ENCODE assay signal across 9 mouse cellular contexts in genomic region chr2:173586118-173586968, GRCm38 (mm10). TPM values are rescaled to one million over a fixed set of nuclear protein-coding genes. Genes with fewer than 3 reads are reported as not detected.
DNase-seq lines count a peak whose midpoint lies in the region; ATAC-seq and TF ChIP-seq lines count a peak whose summit lies in the region.
"Had no signal": no experiment of that assay in that cellular context is flagged by ENCODE, and none has a peak within 500 bp of the region (broad histone marks: within the 10 kb centered on the region; RNA-seq: fewer than 3 reads in every experiment).

No protein-coding gene starts in this region.

- peak; percentile 75 for ATAC-seq in forebrain, embryonic 14.5 days

- peak overlapping the region; percentile 53; the same call in 1 of the 2 replicates for H3K9ac ChIP-seq in ES-E14 (ENCODE audit: insufficient read depth, low read depth, low read length, poor library complexity, severe bottlenecking)
- H3K9ac ChIP-seq in forebrain, embryonic 14.5 days (ENCODE audit: low read length), result peak overlapping the region; percentile 42

- peak; percentile 29 for DNase-seq in ES-E14 (ENCODE audit: low read depth, low spot score)
- peak; percentile 34 for DNase-seq in cerebellum, adult 11-12 months
- DNase-seq in forebrain, embryonic 14.5 days (ENCODE audit: low spot score), result peak; percentile 66
- peak; percentile 78 for DNase-seq in heart, postnatal 4 days
- DNase-seq in layer of hippocampus, postnatal 25 days (ENCODE audit: extremely low spot score in 1 of 2, low spot score in 1 of 2), result peak; percentile 27 to 57
- peak; percentile 80 to 84 for DNase-seq in lung, postnatal 4 days
- peak; percentile 83 for DNase-seq in retina, postnatal 1 day
- DNase-seq in urinary bladder, adult 2 months (ENCODE audit: low spot score), result peak; percentile 71

- WGBS in forebrain, embryonic 14.5 days, result under 1% methylated on average over 68 of the region's 68 CpGs

- H3K36me3 ChIP-seq in ES-E14 (ENCODE audit: control insufficient read depth, insufficient read depth, low read length, poor library complexity, severe bottlenecking), result peaks cover 2% of the 10 kb centered on the region; the same call in 1 of the 2 replicates
- no peaks in the 10 kb centered on the region for H3K36me3 ChIP-seq in forebrain, embryonic 14.5 days (ENCODE audit: control insufficient read depth, insufficient read depth, low read length)

- peak overlapping the region; percentile 53 to 62 for H3K4me3 ChIP-seq in ES-E14 (ENCODE audit: insufficient read depth in 1 of 2, low read depth in 1 of 2, low read length in 2 of 2, poor library complexity in 1 of 2, severe bottlenecking in 1 of 2)
- H3K4me3 ChIP-seq in forebrain, embryonic 14.5 days (ENCODE audit: low read depth, low read length), result peak overlapping the region; percentile 29

- H3K9me3 ChIP-seq in ES-E14 (ENCODE audit: control insufficient read depth, insufficient read depth, low read depth, low read length), result no peaks in the 10 kb centered on the region
- peaks cover 4% of the 10 kb centered on the region; the same call in 1 of the 2 replicates for H3K9me3 ChIP-seq in forebrain, embryonic 14.5 days (replicated peaks; ENCODE audit: control insufficient read depth, low read length)

- H3K27ac ChIP-seq in ES-E14 (ENCODE audit: insufficient read depth, low read depth, low read length, poor library complexity, severe bottlenecking), result no peak overlapping the region
- no peak overlapping the region for H3K27ac ChIP-seq in forebrain, embryonic 14.5 days (ENCODE audit: low read depth, low read length)

- no peaks in the 10 kb centered on the region for H3K4me1 ChIP-seq in ES-E14 (ENCODE audit: control insufficient read depth in 2 of 2, insufficient read depth in 2 of 2, low read length in 2 of 2, poor library complexity in 1 of 2)
- no peaks in the 10 kb centered on the region for H3K4me1 ChIP-seq in forebrain, embryonic 14.5 days (ENCODE audit: control insufficient read depth, insufficient read depth, low read length)

- H3K4me2 ChIP-seq in forebrain, embryonic 14.5 days (ENCODE audit: low read length), result peak overlapping the region; percentile 76

- in situ Hi-C loops in ES-E14 (cut with MboI; ENCODE audit: low sequenced_read_pairs in 2 of 2, unreplicated experiment in 2 of 2), result loop anchor here in 1 of 2 experiments (25.0 kb wide), 1 partner anchor 701 kb away; the partner anchor contains the start of gene Gnas

- peaks cover 21% of the 10 kb centered on the region for H3K27me3 ChIP-seq in forebrain, embryonic 14.5 days (replicated peaks; ENCODE audit: control insufficient read depth, insufficient read depth, low read length)

TF ChIP-seq in ES-E14, 5 proteins besides CTCF, POLR2A, EP300 and RAD21:
- TF ChIP-seq ZNF384 (IDR thresholded peaks at IDR 0.05; ENCODE audit: low read depth, low read length) (no peak), HCFC1 (IDR thresholded peaks at IDR 0.05; ENCODE audit: borderline replicate concordance, insufficient read depth, low read length) (no peak), MAFK (IDR thresholded peaks at IDR 0.05; ENCODE audit: insufficient read depth, low read depth, low read length) (no peak), ZC3H11A (IDR thresholded peaks at IDR 0.05; ENCODE audit: borderline replicate concordance, low read depth, low read length) (no peak), CHD2 (IDR thresholded peaks at IDR 0.05; ENCODE audit: low read depth, low read length) (no peak)

RNA-seq across cellular contexts. Expression of gene Ankrd60, which starts 8.2 kb away (rescaled TPM):
- total RNA-seq in ES-E14 (2012; rRNA removed), result not detected in 2 replicates
- polyA plus RNA-seq in forebrain, embryonic 14.5 days (2014; fragmentation: Nextera tagmentation; extraction: Ambion mirVana), result not detected in 2 replicates
- total RNA-seq in heart, postnatal 4 days (2021), result not detected
- total RNA-seq in layer of hippocampus, postnatal 25 days (2021), result not detected
- not detected in 2 replicates for polyA plus RNA-seq in urinary bladder, adult 2 months (2012; rRNA removed)
- polyA plus RNA-seq: large intestine, adult 2 months had no signal

Comparison
In these comparisons a context has a peak if more than half of its experiments do, and no peak if none do; other contexts are left out.
1. DNase-seq: peak in every context shown above with its lines; median percentile 83 in retina, postnatal 1 day; 82 in lung, postnatal 4 days; 78 in heart, postnatal 4 days; 71 in urinary bladder, adult 2 months; 66 in forebrain, embryonic 14.5 days; 42 in layer of hippocampus, postnatal 25 days; 34 in cerebellum, adult 11-12 months; 29 in ES-E14.